Mouse (Mus musculus) liver, embryonic 14 days (tissue): Measurements from ENCODE around the gene Gcnt4. TPM values are rescaled to one million over a fixed set of nuclear protein-coding genes. Genes with fewer than 3 reads are reported as not detected.

Experiments
- polyA plus RNA-seq: library from polyadenylated mRNA; depleted of rRNA; stranded (reverse); fragments of >200 nt; gene quantifications from 2 replicates; pipeline ENCODE4 v1.2.3, GENCODE M21; 2012; rRNA removed

Gene Gcnt4
- polyA plus RNA-seq = 0.76 and 0.99 TPM in 2 replicates

DNA sequence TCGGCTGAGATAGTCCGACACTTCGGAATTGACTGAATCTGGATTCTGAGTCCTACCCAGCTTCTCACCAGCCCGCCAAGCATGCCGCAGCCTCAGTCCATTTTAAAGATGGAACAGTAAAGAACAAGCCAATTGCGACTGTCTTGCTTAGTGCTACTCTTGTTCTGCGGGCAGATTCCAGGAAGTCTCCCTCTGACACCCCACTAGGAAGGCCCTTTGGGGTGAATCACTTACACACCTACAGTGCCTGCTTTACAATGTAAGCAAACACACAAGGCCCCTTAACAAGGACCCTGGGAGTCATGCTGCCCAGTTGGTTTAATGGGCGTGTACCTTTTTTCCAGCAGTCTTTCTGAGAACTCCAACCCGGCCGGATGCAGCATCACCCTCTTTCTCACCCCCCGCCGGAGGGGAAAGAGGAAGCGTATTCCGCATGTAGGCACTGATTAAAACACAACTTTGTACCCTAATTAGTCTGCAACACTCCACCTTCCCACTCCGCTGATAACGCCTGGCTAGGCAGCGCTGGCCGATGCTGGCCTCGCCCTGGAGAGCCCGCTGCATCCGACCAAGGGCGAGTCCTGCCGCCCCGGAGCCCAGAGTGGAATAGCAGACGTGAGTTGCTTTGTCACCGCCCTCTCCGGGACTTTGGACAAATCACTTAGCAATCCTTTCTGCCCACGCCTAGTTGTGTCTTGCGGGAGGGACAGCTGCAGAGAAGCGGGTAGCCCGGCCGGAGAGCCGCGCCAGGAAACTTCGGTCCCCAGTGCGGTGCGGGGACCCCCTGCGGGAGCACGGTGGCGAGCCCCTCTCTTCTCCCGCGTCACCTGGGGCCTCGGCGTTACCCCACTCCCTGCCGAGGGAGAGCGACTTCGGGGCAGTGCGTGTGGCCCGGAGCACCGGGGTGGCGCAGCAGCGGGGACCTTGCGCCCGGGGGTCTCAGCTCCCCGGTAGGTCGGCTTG is at the start of gene Gcnt4:
Gene Gcnt4, plus strand, starts transcription at position 691 of the 963 bp plus-strand sequence.

Other genes starting within 250 kb of the Gcnt4 start
- gene Ankrd31, start 176.4 kb upstream of the Gcnt4 start, polyA plus RNA-seq = 0.02 and 0.03 TPM in 2 replicates
- gene 1700029F12Rik, start 109.7 kb downstream of the Gcnt4 start, polyA plus RNA-seq = not detected in 2 replicates
- gene Fam169a, start 142.6 kb downstream of the Gcnt4 start, polyA plus RNA-seq = 1.2 and 1.3 TPM in 2 replicates
- gene Gm6169, start 174.5 kb downstream of the Gcnt4 start, polyA plus RNA-seq = 0.25 and 0.52 TPM in 2 replicates
- 12.3 and 14.3 TPM in 2 replicates for gene Gfm2, start 213.2 kb downstream of the Gcnt4 start, polyA plus RNA-seq
- 42.5 and 48.9 TPM in 2 replicates for gene Nsa2, start 213.2 kb downstream of the Gcnt4 start, polyA plus RNA-seq